Mouse (Mus musculus): Measurements from ENCODE around the gene Rnaseh2c. TPM values are rescaled to one million over a fixed set of nuclear protein-coding genes. Genes with fewer than 3 reads are reported as not detected.

The Rnaseh2c gene
- polyA plus RNA-seq, 1 experiment = 90.8 TPM

DNA sequence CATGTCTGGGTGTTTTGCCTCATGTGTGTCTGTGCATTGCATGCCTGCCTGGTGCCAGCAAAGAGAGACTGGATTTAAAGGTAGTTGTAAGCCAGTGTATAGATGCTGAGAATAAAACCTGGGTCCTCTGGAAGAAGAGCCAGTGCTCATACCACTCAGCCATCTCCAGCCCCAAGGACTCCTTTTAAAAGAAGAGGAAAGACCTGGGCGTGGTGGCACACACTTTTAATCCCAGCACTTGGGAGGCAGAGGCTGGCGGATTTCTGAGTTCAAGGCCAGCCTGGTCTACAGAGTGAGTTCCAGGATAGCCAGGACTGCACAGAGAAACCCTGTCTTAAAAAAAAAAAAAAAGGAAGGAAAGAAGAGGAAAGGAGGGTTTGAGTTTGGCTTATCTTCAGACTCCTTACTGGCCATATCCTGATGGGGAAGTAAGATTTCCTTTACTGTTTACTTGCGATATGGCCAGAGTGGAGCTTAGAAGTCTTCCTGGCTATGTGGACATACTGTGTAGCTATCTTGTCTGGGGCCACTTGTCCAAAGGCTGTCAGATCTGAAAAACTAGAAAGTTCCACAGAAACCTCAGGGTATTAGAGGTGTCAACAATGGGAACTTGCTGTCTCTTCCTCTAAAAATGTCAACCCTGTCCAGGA, 11.2 kb downstream of the Rnaseh2c start:
- Histone ChIP-seq H3K27me3 (ENCODE audit: control insufficient read depth) (no peaks in the 10 kb centered on the region), H3K9me3 (ENCODE audit: control insufficient read depth, low read length) (no peaks in the 10 kb centered on the region), H3K36me3 (ENCODE audit: control insufficient read depth) (peaks cover 13% of the 10 kb centered on the region), H3K4me1 (ENCODE audit: control insufficient read depth) (peaks cover 57% of the 10 kb centered on the region), H3K4me3 (replicated peaks) (no peak overlapping the region)
- TF ChIP-seq GATA1 (IDR thresholded peaks at IDR 0.05; ENCODE audit: low read length) = no peak
- no peak for TF ChIP-seq TAL1 (IDR thresholded peaks at IDR 0.05; ENCODE audit: low read length)

DNA sequence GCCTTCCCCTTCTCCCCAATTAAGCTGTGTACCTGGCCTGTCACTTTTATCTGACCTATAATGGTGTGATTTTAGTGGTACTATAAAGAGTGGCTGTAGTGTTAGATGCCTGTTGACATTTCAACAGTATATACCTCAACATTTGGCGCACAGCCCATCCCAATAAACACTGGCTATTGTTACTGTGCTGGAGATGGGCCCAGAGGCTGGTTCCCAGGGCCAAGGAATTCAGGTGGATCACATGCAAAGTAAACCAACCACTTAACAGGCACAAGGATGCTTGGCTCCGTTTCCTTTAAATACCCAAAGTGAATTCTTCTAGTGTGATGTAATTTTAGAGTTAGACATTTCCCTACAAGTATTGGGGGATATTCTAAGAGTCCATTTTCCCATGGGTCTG, 13.3 kb downstream of the Rnaseh2c start:
- Histone ChIP-seq H3K4me3 (replicated peaks) (no peak overlapping the region), H3K9me3 (ENCODE audit: control insufficient read depth, low read length) (no peaks in the 10 kb centered on the region), H3K36me3 (ENCODE audit: control insufficient read depth) (no peaks in the 10 kb centered on the region; the same call in 1 of the 2 replicates), H3K4me1 (ENCODE audit: control insufficient read depth) (peaks cover 37% of the 10 kb centered on the region), H3K27me3 (ENCODE audit: control insufficient read depth) (no peaks in the 10 kb centered on the region)
- TF ChIP-seq GATA1 (IDR thresholded peaks at IDR 0.05; ENCODE audit: low read length) = no peak
- TF ChIP-seq TAL1 (IDR thresholded peaks at IDR 0.05; ENCODE audit: low read length) = no peak

DNA sequence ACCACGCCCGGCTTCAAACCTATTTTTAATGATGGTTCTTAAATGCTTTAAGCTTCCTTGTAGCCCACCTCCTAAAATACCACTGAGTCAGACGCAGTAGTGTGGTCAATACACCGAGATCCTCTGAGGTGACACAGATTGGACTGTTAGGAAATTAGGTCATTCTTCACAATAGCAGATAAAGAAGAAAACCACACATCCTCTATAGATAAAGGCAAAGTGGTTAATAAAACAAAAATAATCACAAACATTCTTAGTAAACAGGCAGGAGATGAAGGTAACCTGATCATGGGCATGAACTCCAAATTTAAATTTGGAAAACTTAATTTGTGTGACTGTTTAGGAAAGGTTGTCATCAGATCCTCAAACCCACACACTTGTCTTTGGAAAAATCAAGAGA, 18.3 kb downstream of the Rnaseh2c start:
- Histone ChIP-seq H3K36me3 (ENCODE audit: control insufficient read depth) (no peaks in the 10 kb centered on the region), H3K4me3 (replicated peaks) (no peak overlapping the region), H3K9me3 (ENCODE audit: control insufficient read depth, low read length) (no peaks in the 10 kb centered on the region), H3K4me1 (ENCODE audit: control insufficient read depth) (no peaks in the 10 kb centered on the region), H3K27me3 (ENCODE audit: control insufficient read depth) (peaks cover 5% of the 10 kb centered on the region; the same call in 1 of the 2 replicates)
- no peak for TF ChIP-seq TAL1 (IDR thresholded peaks at IDR 0.05; ENCODE audit: low read length)
- TF ChIP-seq GATA1 (IDR thresholded peaks at IDR 0.05; ENCODE audit: low read length) = no peak

DNA sequence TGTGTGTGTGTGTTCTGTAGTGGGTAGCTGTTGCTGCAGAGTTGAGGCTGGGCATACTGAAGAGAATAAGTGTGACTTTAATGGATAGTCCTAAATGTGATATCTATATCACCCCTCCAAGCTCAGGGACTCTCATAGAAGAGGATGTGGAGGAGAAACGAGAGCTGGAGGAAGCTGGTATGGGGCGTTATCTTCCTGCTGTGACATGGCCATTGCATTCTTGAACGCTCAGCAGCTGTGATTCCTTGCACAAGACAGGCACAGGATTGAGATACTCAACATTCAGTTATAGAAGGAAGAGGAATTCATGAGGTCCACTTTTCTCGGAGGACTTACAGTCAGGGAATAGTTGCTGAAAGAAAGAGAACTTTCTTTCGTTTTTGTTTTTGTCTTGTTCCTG, 20.2 kb downstream of the Rnaseh2c start:
- H3K9me3 ChIP-seq (ENCODE audit: control insufficient read depth, low read length) = no peaks in the 10 kb centered on the region
- no peaks in the 10 kb centered on the region for H3K36me3 ChIP-seq (ENCODE audit: control insufficient read depth)
- H3K4me3 ChIP-seq (replicated peaks) = no peak overlapping the region
- TF ChIP-seq TAL1 (IDR thresholded peaks at IDR 0.05; ENCODE audit: low read length) = no peak
- no peak for TF ChIP-seq GATA1 (IDR thresholded peaks at IDR 0.05; ENCODE audit: low read length)
- H3K27me3 ChIP-seq (ENCODE audit: control insufficient read depth) = peaks cover 5% of the 10 kb centered on the region; the same call in 1 of the 2 replicates
- no peaks in the 10 kb centered on the region for H3K4me1 ChIP-seq (ENCODE audit: control insufficient read depth)

DNA sequence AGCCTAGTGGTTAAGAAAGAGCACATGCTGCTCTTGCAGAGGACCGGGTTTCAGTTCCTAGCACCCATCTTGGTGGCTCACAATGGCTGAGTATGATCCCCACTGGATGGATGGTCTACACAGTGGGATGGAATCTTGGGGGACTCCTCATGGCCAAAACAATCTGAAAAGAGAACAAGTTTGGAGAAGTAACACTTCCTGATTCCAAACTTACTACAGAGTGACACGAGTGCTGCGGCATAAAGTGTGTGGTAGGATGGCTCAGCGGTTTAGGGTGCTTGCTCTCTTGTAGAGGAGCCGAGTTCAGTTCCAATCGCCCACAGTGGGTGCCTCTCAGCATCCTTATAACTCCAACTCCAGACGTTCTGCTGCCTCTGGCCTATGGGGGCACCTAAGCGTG, 23.6 kb downstream of the Rnaseh2c start:
- no peaks in the 10 kb centered on the region for H3K9me3 ChIP-seq (ENCODE audit: control insufficient read depth, low read length)
- no peak overlapping the region for H3K4me3 ChIP-seq (replicated peaks)
- H3K4me1 ChIP-seq (ENCODE audit: control insufficient read depth) = no peaks in the 10 kb centered on the region
- no peaks in the 10 kb centered on the region for H3K36me3 ChIP-seq (ENCODE audit: control insufficient read depth)
- TF ChIP-seq TAL1 (IDR thresholded peaks at IDR 0.05; ENCODE audit: low read length) (no peak), GATA1 (IDR thresholded peaks at IDR 0.05; ENCODE audit: low read length) (no peak)
- H3K27me3 ChIP-seq (ENCODE audit: control insufficient read depth) = peaks cover 5% of the 10 kb centered on the region; the same call in 1 of the 2 replicates

- TF ChIP-seq GATA1 (IDR thresholded peaks at IDR 0.05; ENCODE audit: low read length) (no peak), TAL1 (IDR thresholded peaks at IDR 0.05; ENCODE audit: low read length) (no peak)
- no peaks in the 10 kb centered on the region for H3K4me1 ChIP-seq (ENCODE audit: control insufficient read depth)
- H3K9me3 ChIP-seq (ENCODE audit: control insufficient read depth, low read length) = no peaks in the 10 kb centered on the region
- no peaks in the 10 kb centered on the region for H3K36me3 ChIP-seq (ENCODE audit: control insufficient read depth)
- H3K27me3 ChIP-seq (ENCODE audit: control insufficient read depth) = no peaks in the 10 kb centered on the region
- H3K4me3 ChIP-seq (replicated peaks) = no peak overlapping the region
Measured at GRCm38 (mm10) chr19:5629907-5630306, 28.2 kb downstream of the Rnaseh2c start.

DNA sequence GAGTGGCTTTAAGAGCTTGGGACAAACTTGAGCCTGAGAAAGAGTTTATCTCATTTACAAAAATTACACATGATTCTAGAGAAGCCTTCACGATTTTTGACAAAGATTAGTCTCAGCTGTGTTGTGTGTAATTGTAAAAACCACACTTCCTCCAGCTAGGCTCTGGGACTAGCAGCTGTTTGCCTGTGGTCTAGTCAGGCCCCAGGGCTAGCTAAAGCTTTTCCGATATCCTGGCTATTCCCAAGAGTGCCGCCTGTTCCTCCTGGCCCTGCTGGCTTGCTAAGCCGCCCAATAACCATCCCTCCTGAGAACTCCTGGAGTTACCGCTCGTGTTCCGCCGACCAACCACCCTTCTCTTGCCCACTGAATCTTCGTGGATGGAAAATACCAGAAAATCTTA, 30.4 kb downstream of the Rnaseh2c start:
- Histone ChIP-seq H3K4me1 (ENCODE audit: control insufficient read depth) (peaks cover 15% of the 10 kb centered on the region), H3K36me3 (ENCODE audit: control insufficient read depth) (no peaks in the 10 kb centered on the region), H3K4me3 (replicated peaks) (no peak overlapping the region), H3K9me3 (ENCODE audit: control insufficient read depth, low read length) (no peaks in the 10 kb centered on the region), H3K27me3 (ENCODE audit: control insufficient read depth) (no peaks in the 10 kb centered on the region)
- TF ChIP-seq GATA1 (IDR thresholded peaks at IDR 0.05; ENCODE audit: low read length) (no peak), TAL1 (IDR thresholded peaks at IDR 0.05; ENCODE audit: low read length) (no peak)

GRCm38 (mm10) chr19:5636036-5636570, 34.4 kb downstream of the Rnaseh2c start:
- TF ChIP-seq TAL1 (IDR thresholded peaks at IDR 0.05; ENCODE audit: low read length) (no peak), GATA1 (IDR thresholded peaks at IDR 0.05; ENCODE audit: low read length) (no peak)
- H3K27me3 ChIP-seq (ENCODE audit: control insufficient read depth) = no peaks in the 10 kb centered on the region
- peaks cover 29% of the 10 kb centered on the region for H3K36me3 ChIP-seq (ENCODE audit: control insufficient read depth)
- no peaks in the 10 kb centered on the region for H3K9me3 ChIP-seq (ENCODE audit: control insufficient read depth, low read length)
- H3K4me3 ChIP-seq (replicated peaks) = no peak overlapping the region
- peaks cover 43% of the 10 kb centered on the region for H3K4me1 ChIP-seq (ENCODE audit: control insufficient read depth)

GRCm38 (mm10) chr19:5636571-5637041, 34.9 kb downstream of the Rnaseh2c start:
- Histone ChIP-seq H3K36me3 (ENCODE audit: control insufficient read depth) (peaks cover 34% of the 10 kb centered on the region), H3K4me3 (replicated peaks) (peak overlapping the region; percentile 94), H3K27me3 (ENCODE audit: control insufficient read depth) (no peaks in the 10 kb centered on the region), H3K9me3 (ENCODE audit: control insufficient read depth, low read length) (no peaks in the 10 kb centered on the region), H3K4me1 (ENCODE audit: control insufficient read depth) (peaks cover 46% of the 10 kb centered on the region)
- no peak for TF ChIP-seq GATA1 (IDR thresholded peaks at IDR 0.05; ENCODE audit: low read length)
- no peak for TF ChIP-seq TAL1 (IDR thresholded peaks at IDR 0.05; ENCODE audit: low read length)
